Comparison of ENCODE assay signal across 12 mouse cellular contexts in genomic region chr8:106929921-106930320, GRCm38 (mm10). TPM values are rescaled to one million over a fixed set of nuclear protein-coding genes. Genes with fewer than 3 reads are reported as not detected.
A peak's percentile ranks its signal among the peaks of the same experiment; 100 is the strongest.
DNase-seq lines count a peak whose midpoint lies in the region; ATAC-seq and TF ChIP-seq lines count a peak whose summit lies in the region.
"Had no signal": no experiment of that assay in that cellular context is flagged by ENCODE, and none has a peak within 500 bp of the region (broad histone marks: within the 10 kb centered on the region; RNA-seq: fewer than 3 reads in every experiment).

No protein-coding gene starts in this region.

- no peak overlapping the region for H3K4me2 ChIP-seq in lung, postnatal 0 days (replicated peaks; ENCODE audit: low read depth, low read length)
- H3K4me2 ChIP-seq in stomach, embryonic 16.5 days (ENCODE audit: low read depth, low read length) = no peak overlapping the region
- H3K4me2 ChIP-seq: forebrain, embryonic 12.5 days; hindbrain, embryonic 13.5 days; liver, embryonic 15.5 days; midbrain, embryonic 12.5 days had no signal

- ATAC-seq in lung, postnatal 0 days = no peak
- no peak for ATAC-seq in stomach, embryonic 16.5 days (ENCODE audit: insufficient read depth, low FRiP score)

- H3K4me1 ChIP-seq in kidney, adult 2 months (ENCODE audit: control insufficient read depth, insufficient read depth, low read length) = peaks cover 20% of the 10 kb centered on the region; the same call in 1 of the 2 replicates
- H3K4me1 ChIP-seq in lung, postnatal 0 days (ENCODE audit: insufficient read depth, low read depth, low read length) = peaks cover 4% of the 10 kb centered on the region; the same call in 1 of the 2 replicates
- H3K4me1 ChIP-seq in embryonic fibroblast, embryonic 13.5 days (ENCODE audit: control insufficient read depth, insufficient read depth, low read length) = peaks cover 6% of the 10 kb centered on the region
- peaks cover 20% of the 10 kb centered on the region for H3K4me1 ChIP-seq in stomach, embryonic 16.5 days (ENCODE audit: control insufficient read depth, insufficient read depth, low read length)

- no peak for TF ChIP-seq POLR2A in kidney, adult 2 months (IDR thresholded peaks at IDR 0.05; ENCODE audit: low read depth, low read length)
- TF ChIP-seq POLR2A in embryonic fibroblast, embryonic 13.5 days (IDR thresholded peaks at IDR 0.05; ENCODE audit: low read depth, low read length) = no peak

- DNase-seq in kidney, adult 2 months = no peak
- no peak for DNase-seq in kidney, adult 8-10 months
- no peak for DNase-seq in lung, postnatal 0 days (ENCODE audit: low spot score)
- no peak for DNase-seq in lung, postnatal 4 days
- DNase-seq in cerebellum, adult 11 months = no peak
- DNase-seq: cerebellum, adult 11-12 months had no signal

- H3K36me3 ChIP-seq in kidney, adult 2 months (ENCODE audit: control insufficient read depth, insufficient read depth, low read length) = no peaks in the 10 kb centered on the region
- no peaks in the 10 kb centered on the region for H3K36me3 ChIP-seq in lung, postnatal 0 days (ENCODE audit: insufficient read depth, low read length)
- no peaks in the 10 kb centered on the region for H3K36me3 ChIP-seq in stomach, embryonic 16.5 days (ENCODE audit: control insufficient read depth, insufficient read depth, low read length)
- H3K36me3 ChIP-seq: forebrain, embryonic 12.5 days; hindbrain, embryonic 13.5 days; liver, embryonic 15.5 days; midbrain, embryonic 12.5 days had no signal

- peak overlapping the region; percentile 48 for H3K27ac ChIP-seq in kidney, adult 2 months (ENCODE audit: insufficient read depth, low read depth, low read length)
- H3K27ac ChIP-seq in lung, postnatal 0 days (ENCODE audit: low read length) = peak overlapping the region; percentile 59; the same call in 1 of the 2 replicates
- H3K27ac ChIP-seq in embryonic fibroblast, embryonic 13.5 days (ENCODE audit: insufficient read depth, low read length) = peak overlapping the region; percentile 38; the same call in 1 of the 2 replicates
- H3K27ac ChIP-seq in stomach, embryonic 16.5 days (ENCODE audit: low read length) = peak overlapping the region; percentile 85
- H3K27ac ChIP-seq: forebrain, embryonic 12.5 days; hindbrain, embryonic 13.5 days; liver, embryonic 15.5 days; midbrain, embryonic 12.5 days had no signal

- H3K9ac ChIP-seq in lung, postnatal 0 days (replicated peaks; ENCODE audit: low read depth) = no peak overlapping the region
- no peak overlapping the region for H3K9ac ChIP-seq in stomach, embryonic 16.5 days (ENCODE audit: low read length)
- H3K9ac ChIP-seq: forebrain, embryonic 12.5 days; hindbrain, embryonic 13.5 days; liver, embryonic 15.5 days; midbrain, embryonic 12.5 days had no signal

- no peak overlapping the region for H3K4me3 ChIP-seq in kidney, adult 2 months (ENCODE audit: insufficient read depth, low read depth, low read length)
- H3K4me3 ChIP-seq in lung, postnatal 0 days (ENCODE audit: low read depth, low read length) = no peak overlapping the region
- H3K4me3 ChIP-seq in embryonic fibroblast, embryonic 13.5 days (ENCODE audit: insufficient read depth, low read length) = no peak overlapping the region
- H3K4me3 ChIP-seq in stomach, embryonic 16.5 days (replicated peaks; ENCODE audit: low read length) = no peak overlapping the region
- H3K4me3 ChIP-seq: forebrain, embryonic 12.5 days; hindbrain, embryonic 13.5 days; liver, embryonic 15.5 days; midbrain, embryonic 12.5 days had no signal

- 70% methylated on average over 5 of the region's 5 CpGs for WGBS in kidney, adult 2 months
- 57% methylated on average over 5 of the region's 5 CpGs for WGBS in lung, postnatal 0 days
- 60% methylated on average over 5 of the region's 5 CpGs for WGBS in stomach, embryonic 16.5 days

- H3K9me3 ChIP-seq in lung, postnatal 0 days (ENCODE audit: low read length) = no peaks in the 10 kb centered on the region
- H3K9me3 ChIP-seq in stomach, embryonic 16.5 days (replicated peaks; ENCODE audit: control insufficient read depth, low read length) = no peaks in the 10 kb centered on the region
- H3K9me3 ChIP-seq: forebrain, embryonic 12.5 days; hindbrain, embryonic 13.5 days; liver, embryonic 15.5 days; midbrain, embryonic 12.5 days had no signal

- no peak for TF ChIP-seq CTCF in kidney, adult 2 months (conservative IDR thresholded peaks at IDR 0.05; ENCODE audit: insufficient read depth, insufficient read length, low read depth, low read length)
- TF ChIP-seq CTCF in lung, postnatal 0 days (IDR thresholded peaks at IDR 0.05) = no peak
- TF ChIP-seq CTCF in embryonic fibroblast, embryonic 13.5 days (IDR thresholded peaks at IDR 0.05; ENCODE audit: borderline replicate concordance, insufficient read depth, low read length) = no peak

- no peak for TF ChIP-seq EP300 in lung, postnatal 0 days (IDR thresholded peaks at IDR 0.05)

- H3K27me3 ChIP-seq in kidney, adult 2 months (replicated peaks; ENCODE audit: control insufficient read depth, insufficient read depth, low read length) = no peaks in the 10 kb centered on the region
- no peaks in the 10 kb centered on the region for H3K27me3 ChIP-seq in lung, postnatal 0 days (replicated peaks; ENCODE audit: insufficient read depth, low read length)
- no peaks in the 10 kb centered on the region for H3K27me3 ChIP-seq in stomach, embryonic 16.5 days (ENCODE audit: control insufficient read depth, insufficient read depth, low read length)

RNA-seq across cellular contexts. Expression of gene Sntb2, which starts 5.6 kb away (rescaled TPM):
- 9.4 and 10.4 TPM in 2 replicates for polyA plus RNA-seq in kidney, adult 2 months (2012; rRNA removed)
- 13.4 and 16.3 TPM in 2 replicates for polyA plus RNA-seq in lung, postnatal 0 days (2015; fragmentation: Nextera tagmentation; extraction: Ambion mirVana)
- polyA plus RNA-seq in embryonic fibroblast, embryonic 13.5 days (2011; ENCODE audit: insufficient read length, low read depth, missing spikeins) = 18.9 and 23.3 TPM in 2 replicates
- 8.7 and 11.8 TPM in 2 replicates for polyA plus RNA-seq in stomach, embryonic 16.5 days (2015; fragmentation: Nextera tagmentation; extraction: Ambion mirVana)

RNA-seq across cellular contexts. Expression of gene Utp4, which starts 36.5 kb away (rescaled TPM):
- 24.1 and 24.5 TPM in 2 replicates for polyA plus RNA-seq in kidney, adult 2 months (2012; rRNA removed)
- polyA plus RNA-seq in lung, postnatal 0 days (2015; fragmentation: Nextera tagmentation; extraction: Ambion mirVana) = 25.4 and 26.7 TPM in 2 replicates
- polyA plus RNA-seq in embryonic fibroblast, embryonic 13.5 days (2011; ENCODE audit: insufficient read length, low read depth, missing spikeins) = 46.9 and 57.5 TPM in 2 replicates
- polyA plus RNA-seq in stomach, embryonic 16.5 days (2015; fragmentation: Nextera tagmentation; extraction: Ambion mirVana) = 58.2 and 59.1 TPM in 2 replicates

RNA-seq across cellular contexts. Expression of gene Has3, which starts 59.9 kb away (rescaled TPM):
- polyA plus RNA-seq in kidney, adult 2 months (2012; rRNA removed) = 0.72 and 0.98 TPM in 2 replicates
- 0.13 and 0.32 TPM in 2 replicates for polyA plus RNA-seq in lung, postnatal 0 days (2015; fragmentation: Nextera tagmentation; extraction: Ambion mirVana)
- polyA plus RNA-seq in embryonic fibroblast, embryonic 13.5 days (2011; ENCODE audit: insufficient read length, low read depth, missing spikeins) = 0.16 and 0.47 TPM in 2 replicates
- 0.81 and 0.96 TPM in 2 replicates for polyA plus RNA-seq in stomach, embryonic 16.5 days (2015; fragmentation: Nextera tagmentation; extraction: Ambion mirVana)
